Mouse (Mus musculus): Measurements from ENCODE around the gene Gabrb1.

Gabrb1 gene

GRCm38 (mm10) chr5:71828996-71829395 lies 171.1 kb downstream of the Gabrb1 start:
- in situ Hi-C loops (cut with MboI, MseI): no loop called here

DNA sequence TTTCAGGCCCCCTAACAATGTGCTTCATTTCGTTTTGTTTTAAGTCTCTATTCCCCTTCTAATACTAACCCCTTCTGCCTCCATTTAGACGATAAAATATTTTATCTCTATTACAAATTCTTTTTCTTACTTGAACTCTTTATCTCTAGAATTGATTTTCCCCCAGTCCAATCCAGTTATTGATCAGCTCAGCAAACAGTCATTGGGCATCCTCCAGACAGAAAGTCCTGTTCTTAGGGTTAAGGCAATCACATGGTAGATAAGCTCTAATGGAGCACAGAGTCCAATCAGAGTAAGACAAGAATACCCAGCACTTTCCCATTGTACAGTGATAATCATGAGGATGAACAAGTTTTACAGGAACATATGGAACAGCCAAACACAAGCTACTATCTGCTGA lies 172.4 kb downstream of the Gabrb1 start:
- in situ Hi-C loops (cut with MboI, MseI): no loop called here

DNA sequence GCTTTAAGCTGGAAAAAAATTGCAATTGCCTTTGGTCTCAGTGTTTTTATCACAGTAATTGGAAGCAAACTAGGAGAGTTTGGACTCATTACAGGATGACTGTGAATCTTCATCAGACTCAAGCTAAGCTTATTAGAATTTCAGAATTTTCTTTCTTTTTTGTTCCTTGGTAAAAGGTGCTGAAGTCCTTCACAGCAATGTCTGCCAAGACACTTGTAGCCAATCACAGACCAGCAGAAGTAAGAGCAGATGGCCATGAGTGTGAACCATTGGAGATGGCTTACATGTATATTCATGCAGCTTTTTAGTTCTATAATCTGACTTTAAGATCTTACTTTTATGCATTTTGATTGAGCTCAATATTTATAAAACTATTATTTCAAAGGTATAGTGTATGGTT lies 184.3 kb downstream of the Gabrb1 start:
- in situ Hi-C loops (cut with MboI, MseI): no loop called here

- in situ Hi-C loops (cut with MboI, MseI): no loop called here
Observed at GRCm38 (mm10) chr5:71898214-71898613, 240.3 kb downstream of the Gabrb1 start.

- in situ Hi-C loops (cut with MboI, MseI): no loop called here
Observed at GRCm38 (mm10) chr5:71903399-71903798, 245.5 kb downstream of the Gabrb1 start.

GRCm38 (mm10) chr5:71914028-71914427 lies 256.1 kb downstream of the Gabrb1 start:
- in situ Hi-C loops (cut with MboI, MseI): no loop called here

- in situ Hi-C loops (cut with MboI, MseI): no loop called here
Observed at GRCm38 (mm10) chr5:71915711-71916110, 257.8 kb downstream of the Gabrb1 start.

DNA sequence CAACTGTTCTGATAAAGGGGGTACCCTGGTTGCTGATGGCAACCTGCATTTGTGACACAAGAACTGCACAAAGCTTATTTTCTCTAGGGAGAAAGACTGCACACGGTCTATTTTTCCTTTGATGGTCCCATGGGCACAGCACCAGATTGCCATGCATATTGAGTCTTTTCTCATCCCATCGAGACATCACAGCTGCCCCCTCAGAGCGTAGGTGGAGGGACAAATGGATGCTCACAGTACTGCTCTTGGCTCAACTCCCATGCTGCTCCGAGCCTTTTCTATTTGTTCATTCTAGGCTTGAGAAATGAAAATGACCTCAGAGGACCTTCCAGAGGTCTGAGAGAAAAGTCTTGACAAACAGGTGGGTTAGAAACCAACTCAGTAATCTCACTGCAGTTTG lies 259.3 kb downstream of the Gabrb1 start:
- in situ Hi-C loops (cut with MboI, MseI): no loop called here

DNA sequence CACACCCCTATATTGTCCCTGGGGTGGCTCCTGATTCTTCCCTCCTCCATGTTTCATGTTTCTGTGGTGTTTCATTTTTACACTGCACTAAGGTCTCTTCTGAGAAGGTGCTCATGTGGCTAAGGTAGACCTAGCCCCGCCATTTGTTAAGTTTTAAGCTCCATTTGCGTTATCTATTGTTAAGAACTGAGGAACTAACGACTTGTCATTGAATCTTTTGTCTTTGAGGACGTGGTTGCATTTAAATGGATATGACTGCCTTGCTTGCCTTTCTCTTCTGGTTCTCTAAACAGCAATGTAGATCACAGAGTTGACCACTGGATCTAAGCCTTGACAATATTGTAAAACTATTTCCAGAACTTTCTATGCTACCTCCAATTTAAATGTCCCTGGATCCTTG lies 265.7 kb downstream of the Gabrb1 start:
- in situ Hi-C loops (cut with MboI, MseI): no loop called here

DNA sequence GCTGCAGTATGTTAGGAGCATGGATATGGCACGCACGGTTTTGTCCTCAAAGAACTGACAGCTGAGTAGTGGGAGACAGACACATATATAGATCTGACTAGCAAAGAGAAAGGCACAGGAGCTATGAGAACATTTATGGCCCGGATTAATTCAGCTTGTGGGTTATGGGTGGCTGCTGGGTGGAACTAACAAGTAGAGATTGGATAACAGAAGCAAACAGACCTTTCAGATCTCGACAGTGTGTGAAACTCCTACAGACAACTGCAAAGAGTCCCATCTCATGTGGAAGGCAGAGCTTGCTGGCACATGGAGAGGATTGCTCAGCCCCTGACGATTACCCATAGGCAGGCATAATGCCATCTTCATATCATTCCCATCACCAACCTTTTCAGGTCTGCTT lies 268.4 kb downstream of the Gabrb1 start:
- in situ Hi-C loops (cut with MboI, MseI): no loop called here

DNA sequence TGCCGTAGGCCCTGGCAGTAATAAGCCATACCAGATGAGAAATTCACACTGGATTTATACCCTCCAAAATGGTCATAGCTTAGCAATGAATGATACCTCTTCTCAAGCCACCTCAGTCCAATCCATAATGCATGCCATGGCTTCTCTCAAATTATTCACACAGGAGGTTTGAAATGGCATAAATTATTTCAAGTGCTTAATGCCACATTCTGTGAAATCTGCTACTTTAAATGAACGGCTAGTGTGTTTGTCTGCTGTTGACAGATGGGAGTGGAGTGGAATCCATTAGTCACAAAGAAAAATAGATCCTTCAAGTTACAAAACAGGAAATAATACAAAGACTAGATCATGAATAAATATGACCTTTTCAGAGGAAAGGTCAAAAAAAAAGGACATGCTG lies 272.1 kb downstream of the Gabrb1 start:
- in situ Hi-C loops (cut with MboI, MseI): no loop called here

GRCm38 (mm10) chr5:71951398-71951797 lies 293.5 kb downstream of the Gabrb1 start:
- in situ Hi-C loops (cut with MboI, MseI): no loop called here

DNA sequence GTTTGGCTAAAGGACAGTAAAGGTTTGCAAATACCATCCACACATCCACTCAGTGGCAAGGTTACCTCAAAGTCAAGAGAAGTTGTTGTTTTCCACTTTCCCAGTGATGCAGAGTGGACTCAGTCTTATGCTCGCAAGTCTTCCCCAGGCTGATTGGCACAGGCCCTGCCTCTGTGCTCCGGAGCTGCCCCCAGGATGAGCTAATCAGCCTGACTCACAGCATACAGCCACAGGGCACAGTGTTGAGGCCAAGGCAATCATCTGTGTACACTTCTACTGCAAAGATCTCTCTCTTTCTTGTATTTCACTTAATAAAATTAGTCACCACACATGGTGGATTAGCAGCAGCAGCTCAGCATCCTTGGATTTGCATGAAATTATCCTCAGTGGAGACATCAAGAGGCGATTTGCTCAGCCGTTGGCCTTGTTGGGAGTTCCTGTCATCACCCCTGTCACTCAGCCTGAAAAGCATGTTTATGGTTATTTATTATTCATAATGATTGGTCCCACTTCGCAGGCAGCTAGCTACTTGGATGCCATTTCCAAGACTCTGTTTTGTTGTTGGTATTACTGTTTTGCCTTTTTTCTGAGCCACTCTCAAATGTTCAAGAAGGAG lies 297.3 kb downstream of the Gabrb1 start:
- in situ Hi-C loops (cut with MboI, MseI): no loop called here

GRCm38 (mm10) chr5:71964876-71965432 lies 307.0 kb downstream of the Gabrb1 start:
- in situ Hi-C loops (cut with MboI, MseI): no loop called here

- in situ Hi-C loops (cut with MboI, MseI): no loop called here
Observed at GRCm38 (mm10) chr5:71965529-71965928, 307.6 kb downstream of the Gabrb1 start.

DNA sequence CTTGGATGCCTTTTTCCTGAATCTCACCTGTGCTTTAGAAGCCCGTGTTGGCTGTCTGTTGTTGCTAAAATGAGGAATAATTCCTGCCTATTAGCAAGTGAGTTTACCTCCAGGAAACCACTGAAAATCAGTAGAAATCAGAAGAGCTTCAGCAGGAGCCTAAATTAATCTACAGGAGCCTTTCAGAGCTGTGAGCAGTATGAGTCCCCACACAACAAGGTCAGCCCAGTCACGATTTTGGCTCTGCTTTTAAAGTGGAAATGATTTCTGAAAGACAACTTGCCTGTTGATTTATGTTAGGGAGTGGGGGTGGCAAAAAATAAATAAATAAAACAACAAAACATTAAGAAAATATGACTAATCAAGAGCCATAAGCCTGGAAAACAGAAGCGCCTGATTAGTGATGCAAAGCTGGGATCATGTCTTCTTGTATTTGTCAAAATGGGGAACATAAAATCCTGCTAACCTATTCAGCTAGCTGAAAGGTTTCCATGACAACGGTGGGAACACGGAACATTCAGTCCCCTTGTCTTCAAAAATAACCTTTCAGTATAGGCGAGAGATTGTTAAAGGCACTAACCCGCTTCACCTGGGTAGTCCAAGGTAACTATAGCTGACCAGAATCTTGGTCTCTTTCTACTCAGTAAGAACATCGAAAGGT lies 312.4 kb downstream of the Gabrb1 start:
- in situ Hi-C loops (cut with MboI, MseI): no loop called here

- in situ Hi-C loops (cut with MboI, MseI): no loop called here
Observed at GRCm38 (mm10) chr5:71972831-71973230, 314.9 kb downstream of the Gabrb1 start.

DNA sequence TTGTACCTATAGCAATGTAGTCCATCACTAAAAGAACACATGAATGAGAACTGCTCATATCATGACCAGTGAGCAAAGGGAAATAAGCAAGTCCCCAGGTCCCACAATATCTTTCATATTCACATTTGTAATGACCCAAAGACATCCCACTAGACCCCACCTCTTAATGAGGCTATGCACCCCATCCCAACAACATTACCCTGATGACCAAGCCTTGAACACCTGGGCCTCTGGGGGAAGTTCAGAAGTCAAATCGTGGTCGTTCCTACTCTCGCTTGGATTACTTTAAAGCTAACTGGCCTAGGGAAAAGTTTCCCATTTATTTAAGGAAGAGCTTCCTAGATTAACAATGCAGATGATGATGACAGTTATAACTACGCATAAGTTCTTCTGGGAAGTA lies 318.2 kb downstream of the Gabrb1 start:
- in situ Hi-C loops (cut with MboI, MseI): no loop called here

- in situ Hi-C loops (cut with MboI, MseI): no loop called here
Observed at GRCm38 (mm10) chr5:71976571-71977061, 318.7 kb downstream of the Gabrb1 start.

GRCm38 (mm10) chr5:71986561-71986960 lies 328.6 kb downstream of the Gabrb1 start:
- in situ Hi-C loops (cut with MboI, MseI): no loop called here

GRCm38 (mm10) chr5:71986983-71987398 lies 329.1 kb downstream of the Gabrb1 start:
- in situ Hi-C loops (cut with MboI, MseI): no loop called here

GRCm38 (mm10) chr5:71999466-71999865 lies 341.6 kb downstream of the Gabrb1 start:
- in situ Hi-C loops (cut with MboI, MseI): no loop called here

- in situ Hi-C loops (cut with MboI, MseI): no loop called here
Observed at GRCm38 (mm10) chr5:72003811-72004435, 346.0 kb downstream of the Gabrb1 start.

All from regulatory T cell (primary cell).